Mouse (Mus musculus): ENCODE results near the gene Nek1.

DNA sequence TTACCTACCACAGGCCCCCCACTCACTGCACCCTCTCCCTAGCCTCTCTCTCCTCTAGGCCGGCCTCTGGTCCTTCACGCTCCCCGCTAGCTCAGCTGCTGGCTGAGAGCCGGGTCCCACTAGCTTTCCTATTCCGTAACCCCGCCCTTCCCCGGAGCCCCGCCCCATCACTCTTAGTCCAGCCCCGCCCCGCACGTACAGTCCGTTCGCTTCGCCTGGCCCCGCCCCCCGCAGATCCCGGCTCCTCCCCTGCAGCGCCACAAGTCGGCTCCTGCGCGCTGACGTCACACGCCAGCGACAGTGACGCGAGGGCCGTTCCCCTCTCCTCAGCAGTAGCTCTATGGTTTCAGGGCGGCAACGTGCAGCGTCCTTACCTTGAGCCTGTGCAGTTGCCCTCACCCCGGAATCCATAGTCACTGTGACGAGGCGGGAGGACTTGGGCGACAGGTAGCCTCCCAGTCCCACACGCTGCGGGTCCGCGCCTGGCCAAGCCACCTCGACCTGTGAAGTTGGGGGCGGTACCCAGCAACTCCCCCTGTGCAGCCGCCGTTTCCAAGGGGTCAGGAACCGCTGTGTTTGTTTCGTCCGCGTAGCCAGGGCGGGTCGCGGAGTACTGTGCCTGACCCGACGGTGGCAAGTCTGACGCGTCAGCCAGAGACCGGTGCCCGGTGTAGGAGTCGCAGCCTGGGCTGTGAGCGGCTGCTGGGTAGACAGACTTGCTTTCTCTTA lies at the start of gene Nek1:
- TF ChIP-seq CTCF (IDR thresholded peaks at IDR 0.05; ENCODE audit: borderline replicate concordance, insufficient read depth, low read length), result no peak
- TF ChIP-seq POLR2A (IDR thresholded peaks at IDR 0.05; ENCODE audit: low read depth, low read length), result peak; percentile 95

Data from embryonic fibroblast, embryonic 13.5 days (primary cell).